Mouse (Mus musculus) CH12.LX (cell line): ENCODE measurements around the gene Vps11. TPM values are rescaled to one million over a fixed set of nuclear protein-coding genes. Genes with fewer than 3 reads are reported as not detected.
"Not testable (repeated sequence)": the region's sequence is repeated elsewhere in the genome, so short reads cannot be mapped to it uniquely, and the experiment has no call there.

Experiments used
- DNase-seq: peaks from one replicate; pipeline ENCODE4 v3.0.0-alpha.2; 2013; ENCODE audit errors: extremely low read depth
- H3K27ac ChIP-seq: 2 replicates; pipeline ENCODE4 v1.5.1; 2012; ENCODE audit warnings: low read depth, mild to moderate bottlenecking, control low read depth, moderate library complexity; ENCODE audit not compliant: insufficient read depth
- H3K27me3 ChIP-seq: replicated peaks from 2 replicates; pipeline ENCODE3; 2012; ENCODE audit warnings: inconsistent platforms
- H3K36me3 ChIP-seq, 2 experiments: replicated peaks in 1 of 2; 2 replicates each; pipeline versions ENCODE3 to v1.6.1; 2012; ENCODE audit warnings: inconsistent platforms in 1 of 2, low read length in 1 of 2, mild to moderate bottlenecking in 1 of 2, mixed read lengths in 1 of 2, moderate library complexity in 1 of 2; ENCODE audit not compliant: control insufficient read depth in 1 of 2, insufficient read depth in 1 of 2
- H3K4me1 ChIP-seq, 2 experiments: 2 replicates each; pipeline ENCODE4 v1.6.1; 2012; ENCODE audit warnings: inconsistent platforms in 1 of 2, moderate library complexity in 1 of 2; ENCODE audit not compliant: insufficient read depth in 2 of 2, control insufficient read depth in 1 of 2
- H3K4me2 ChIP-seq: 2 replicates; pipeline ENCODE4 v1.6.1; 2012; ENCODE audit warnings: low read depth, mild to moderate bottlenecking, control low read depth; ENCODE audit not compliant: poor library complexity, insufficient read depth, severe bottlenecking
- H3K4me3 ChIP-seq, 3 experiments: fragments of 150-350 bp in 1 of 3; sonication (generic) in 1 of 3; replicated peaks in 1 of 3; 2 replicates each; pipeline versions ENCODE3 to v1.5.1; 2011 to 2012; ENCODE audit warnings: low read depth in 2 of 3, low read length in 2 of 3, mild to moderate bottlenecking in 2 of 3, moderate library complexity in 2 of 3, control low read depth in 1 of 3, improper control_type of control experiment in 1 of 3, inconsistent platforms in 1 of 3, mixed read lengths in 1 of 3; ENCODE audit not compliant: poor library complexity in 1 of 3
- H3K79me2 ChIP-seq: replicated peaks from 2 replicates; pipeline ENCODE4 v1.6.1; 2012; ENCODE audit warnings: mild to moderate bottlenecking, moderate library complexity; ENCODE audit not compliant: control insufficient read depth, poor library complexity, insufficient read depth, severe bottlenecking; ENCODE audit errors: extremely low read depth
- H3K9ac ChIP-seq: 2 replicates; pipeline ENCODE4 v1.6.1; 2012; ENCODE audit warnings: low read depth, mild to moderate bottlenecking, control low read depth, moderate library complexity; ENCODE audit not compliant: insufficient read depth
- H3K9me3 ChIP-seq: replicated peaks from 2 replicates; pipeline ENCODE3; 2012; ENCODE audit warnings: low read length, inconsistent platforms, mixed read lengths
- BHLHE40 ChIP-seq: IDR thresholded peaks from 2 replicates; pipeline ENCODE4 v1.6.1; 2011; ENCODE audit warnings: mild to moderate bottlenecking, low read depth, low read length, improper control_type of control experiment
- CHD2 ChIP-seq: IDR thresholded peaks from 2 replicates; pipeline ENCODE4 v1.6.1; 2011; ENCODE audit warnings: low read length, improper control_type of control experiment
- E2F4 ChIP-seq: IDR thresholded peaks from 2 replicates; pipeline ENCODE4 v1.6.1; 2011; ENCODE audit warnings: low read depth, low read length, improper control_type of control experiment; ENCODE audit not compliant: insufficient replicate concordance
- EP300 ChIP-seq: IDR thresholded peaks from 2 replicates; pipeline ENCODE4 v1.6.1; 2011; ENCODE audit warnings: low read length, improper control_type of control experiment
- GABPA ChIP-seq: IDR thresholded peaks from 2 replicates; pipeline ENCODE4 v1.6.1; 2012; ENCODE audit warnings: low read depth, low read length, improper control_type of control experiment, inconsistent platforms; ENCODE audit not compliant: insufficient replicate concordance
- HCFC1 ChIP-seq: IDR thresholded peaks from 2 replicates; pipeline ENCODE4 v1.6.1; 2012; ENCODE audit warnings: low read depth, mild to moderate bottlenecking, inconsistent platforms, low read length, improper control_type of control experiment
- IRF4 ChIP-seq: IDR thresholded peaks from 2 replicates; pipeline ENCODE4 v1.6.1; 2014; ENCODE audit warnings: low read depth, mild to moderate bottlenecking, inconsistent platforms, low read length, improper control_type of control experiment
- KAT2A ChIP-seq: IDR thresholded peaks from 2 replicates; pipeline ENCODE4 v1.6.1; 2012; ENCODE audit warnings: low read length, improper control_type of control experiment, inconsistent platforms; ENCODE audit not compliant: insufficient replicate concordance
- MAFK ChIP-seq: IDR thresholded peaks from 2 replicates; pipeline ENCODE4 v1.6.1; 2011; ENCODE audit warnings: low read length, improper control_type of control experiment; ENCODE audit not compliant: insufficient replicate concordance
- MAZ ChIP-seq: IDR thresholded peaks from 2 replicates; pipeline ENCODE4 v1.6.1; 2012; ENCODE audit warnings: low read depth, mild to moderate bottlenecking, inconsistent platforms, low read length, improper control_type of control experiment, moderate library complexity
- MEF2A ChIP-seq: IDR thresholded peaks from 2 replicates; pipeline ENCODE4 v1.6.1; 2014; ENCODE audit warnings: low read depth, mild to moderate bottlenecking, inconsistent platforms, low read length, improper control_type of control experiment, borderline replicate concordance
- MXI1 ChIP-seq: IDR thresholded peaks from 2 replicates; pipeline ENCODE4 v1.6.1; 2011; ENCODE audit warnings: mild to moderate bottlenecking, low read depth, low read length, improper control_type of control experiment
- MYC ChIP-seq: IDR thresholded peaks from 2 replicates; pipeline ENCODE4 v1.6.1; 2011; ENCODE audit warnings: low read depth, mild to moderate bottlenecking, improper control_type of control experiment, low read length
- NELFE ChIP-seq: IDR thresholded peaks from 2 replicates; pipeline ENCODE4 v1.6.1; 2011; ENCODE audit warnings: low read depth, low read length, improper control_type of control experiment
- NRF1 ChIP-seq: IDR thresholded peaks from 2 replicates; pipeline ENCODE4 v1.6.1; 2014; ENCODE audit warnings: low read depth, mild to moderate bottlenecking, inconsistent platforms, low read length, improper control_type of control experiment, moderate library complexity
- POLR2A ChIP-seq: IDR thresholded peaks from 2 replicates; pipeline ENCODE4 v1.6.1; 2011; ENCODE audit warnings: low read depth, mild to moderate bottlenecking, improper control_type of control experiment, low read length
- POLR2AphosphoS2 ChIP-seq: IDR thresholded peaks from 2 replicates; pipeline ENCODE4 v1.6.1; 2011; ENCODE audit warnings: low read depth, low read length, improper control_type of control experiment
- RAD21 ChIP-seq: IDR thresholded peaks from 2 replicates; pipeline ENCODE4 v1.6.1; 2011; ENCODE audit warnings: low read depth, mild to moderate bottlenecking, low read length, improper control_type of control experiment, moderate library complexity
- SIN3A ChIP-seq: IDR thresholded peaks from 2 replicates; pipeline ENCODE4 v1.6.1; 2012; ENCODE audit warnings: low read length, improper control_type of control experiment, inconsistent platforms
- TBP ChIP-seq: conservative IDR thresholded peaks from 2 replicates; pipeline ENCODE4 v1.6.1; 2011; ENCODE audit warnings: low read depth, low read length, improper control_type of control experiment
- USF1 ChIP-seq: IDR thresholded peaks from 2 replicates; pipeline ENCODE4 v1.6.1; 2014; ENCODE audit warnings: low read depth, mild to moderate bottlenecking, inconsistent platforms, low read length, improper control_type of control experiment
- USF2 ChIP-seq: conservative IDR thresholded peaks from 2 replicates; pipeline ENCODE4 v1.6.1; 2011; ENCODE audit warnings: low read depth, low read length, improper control_type of control experiment
- ZC3H11A ChIP-seq: IDR thresholded peaks from 2 replicates; pipeline ENCODE4 v1.6.1; 2012; ENCODE audit warnings: low read depth, mild to moderate bottlenecking, inconsistent platforms, low read length, improper control_type of control experiment
- ZMIZ1 ChIP-seq: IDR thresholded peaks from 2 replicates; pipeline ENCODE4 v1.6.1; 2012; ENCODE audit warnings: low read depth, mild to moderate bottlenecking, inconsistent platforms, low read length, improper control_type of control experiment
- dilution Hi-C: fragments of 300-500 bp; cut with MboI; formaldehyde crosslinking; loops from 2 replicates; pipeline ENCODE4 v1.14.3; 2020; ENCODE audit warnings: low sequenced_read_pairs; ENCODE audit not compliant: extremely low pct_unique_long_range_greater_than_20kb, extremely low pct_ligation_motif_present
- in situ Hi-C: fragments of 300-500 bp; cut with MboI; formaldehyde crosslinking; loops from 3 replicates; pipeline ENCODE4 v1.14.3; 2019; ENCODE audit warnings: low sequenced_read_pairs, low pct_ligation_motif_present, low pct_unique_long_range_greater_than_20kb, mixed read lengths
- polyA plus RNA-seq: library from polyadenylated mRNA; unstranded; fragments of >175 nt; gene quantifications from 2 replicates; pipeline ENCODE4 v1.2.1, GENCODE M21; 2012; ENCODE audit warnings: low read depth; ENCODE audit not compliant: insufficient read length
- total RNA-seq, 2 experiments: library from RNA; depleted of rRNA; stranded (reverse); fragments of 300-350 nt in 1 of 2; fragments of >200 nt in 1 of 2; gene quantifications; 2 replicates each; pipeline ENCODE4 v1.2.3; 2012 to 2014

Vps11 gene
- total and polyA plus RNA-seq, 3 experiments: 16.1 to 24.8 (median 22.1) TPM

- H3K27me3 ChIP-seq: no peaks in the 10 kb centered on the region
- dilution Hi-C loops: no loop called here
- peaks cover 50 to 63% of the 10 kb centered on the region in 2 experiments for H3K36me3 ChIP-seq
- H3K4me1 ChIP-seq: peaks cover 10 to 34% of the 10 kb centered on the region in 2 experiments; a peak in 2 of 4 replicates
- H3K4me2 ChIP-seq: peak overlapping the region; percentile 76
- no peak overlapping the region for H3K27ac ChIP-seq
- DNase-seq: peak; percentile 43
- TF ChIP-seq USF2 (no peak), IRF4 (no peak), USF1 (no peak), NRF1 (no peak), HCFC1 (no peak), E2F4 (no peak), MYC (no peak), CHD2 (peak; percentile 6; the same call in 1 of the 2 replicates), GABPA (no peak), MAFK (no peak), POLR2AphosphoS2 (peak; percentile 79; the same call in 1 of the 2 replicates)
- TF ChIP-seq, all 38 proteins: peak for 2
- H3K9me3 ChIP-seq: peaks cover 2% of the 10 kb centered on the region
- in situ Hi-C loops: no loop called here
- peaks cover 31% of the 10 kb centered on the region for H3K79me2 ChIP-seq
- H3K9ac ChIP-seq: peak overlapping the region; percentile 96
- H3K4me3 ChIP-seq: peak overlapping the region; percentile 45 to 87 (median 56)
Measured at GRCm38 (mm10) chr9:44336964-44337363, 24.5 kb downstream of the Vps11 start.

GRCm38 (mm10) chr9:44336513-44336912 lies 25.0 kb downstream of the Vps11 start:
- dilution Hi-C loops: not testable (repeated sequence)
- H3K4me1 ChIP-seq: peaks cover 10 to 29% of the 10 kb centered on the region in 2 experiments; a peak in 2 of 4 replicates
- peak; percentile 48; the same call in 1 of the 2 replicates for TF ChIP-seq POLR2A
- peak; percentile 36; the same call in 1 of the 2 replicates for TF ChIP-seq POLR2AphosphoS2
- TF ChIP-seq ZMIZ1: 0 out of 2 replicates have a peak, but pooled peaks have one; percentile 20
- peak; percentile 34 for TF ChIP-seq CHD2
- TF ChIP-seq, all 38 proteins: peak for 4; not testable (repeated sequence) for 34
- peaks cover 53 to 63% of the 10 kb centered on the region in 2 experiments for H3K36me3 ChIP-seq
- H3K27me3 ChIP-seq, H3K27ac ChIP-seq, H3K9me3 ChIP-seq, in situ Hi-C loops: not testable (repeated sequence)
- H3K9ac ChIP-seq: peak overlapping the region; percentile 96
- peak; percentile 39 for DNase-seq
- peaks cover 31% of the 10 kb centered on the region for H3K79me2 ChIP-seq
- peak overlapping the region; percentile 56 to 87 (median 70) for H3K4me3 ChIP-seq
- peak overlapping the region; percentile 76 for H3K4me2 ChIP-seq

GRCm38 (mm10) chr9:44336093-44336406 lies 25.4 kb downstream of the Vps11 start:
- dilution Hi-C loops: no loop called here
- peak overlapping the region; percentile 70 to 98 (median 87) for H3K4me3 ChIP-seq
- H3K79me2 ChIP-seq: peaks cover 31% of the 10 kb centered on the region
- peak overlapping the region; percentile 96 for H3K9ac ChIP-seq
- H3K27ac ChIP-seq: no peak overlapping the region
- H3K27me3 ChIP-seq: no peaks in the 10 kb centered on the region
- H3K4me2 ChIP-seq: peak overlapping the region; percentile 76
- H3K4me1 ChIP-seq: peaks cover 10 to 30% of the 10 kb centered on the region in 2 experiments; a peak in 2 of 4 replicates
- no peak for DNase-seq
- peaks cover 52 to 63% of the 10 kb centered on the region in 2 experiments for H3K36me3 ChIP-seq
- in situ Hi-C loops: no loop called here
- peaks cover 2% of the 10 kb centered on the region for H3K9me3 ChIP-seq
- no peak for TF ChIP-seq RAD21
- no peak for TF ChIP-seq ZMIZ1
- TF ChIP-seq MYC: peak; percentile 47; the same call in 1 of the 2 replicates
- no peak for TF ChIP-seq BHLHE40
- TF ChIP-seq USF1: no peak
- TF ChIP-seq MXI1: peak; percentile 25; the same call in 1 of the 2 replicates
- TF ChIP-seq IRF4: no peak
- no peak for TF ChIP-seq MEF2A
- TF ChIP-seq MAZ: no peak
- TF ChIP-seq CHD2: no peak
- TF ChIP-seq USF2: 0 out of 2 replicates have a peak, but pooled peaks have one; percentile 2
- TF ChIP-seq NELFE: no peak
- TF ChIP-seq TBP: 0 out of 2 replicates have a peak, but pooled peaks have one; percentile 4
- TF ChIP-seq EP300: no peak
- no peak for TF ChIP-seq ZC3H11A
- no peak for TF ChIP-seq E2F4
- TF ChIP-seq MAFK: no peak
- TF ChIP-seq SIN3A: peak; percentile 53; the same call in 1 of the 2 replicates
- no peak for TF ChIP-seq KAT2A
